Mouse (Mus musculus) G1E (cell line): ENCODE measurements around the gene Myo1b.

ENCODE experiments used
- CTCF ChIP-seq: IDR thresholded peaks from 2 replicates; pipeline ENCODE4 v1.5.1; 2012; ENCODE audit warnings: low read depth, low read length, inconsistent platforms, mixed read lengths
- GATA2 ChIP-seq: IDR thresholded peaks from 2 replicates; pipeline ENCODE4 v1.6.1; 2012; ENCODE audit warnings: low read depth, low read length, inconsistent platforms, borderline replicate concordance
- TAL1 ChIP-seq: conservative IDR thresholded peaks from 2 replicates; pipeline ENCODE4 v1.6.1; 2012; ENCODE audit warnings: low read depth, low read length, inconsistent platforms, mixed read lengths

- TF ChIP-seq CTCF = no peak
- no peak for TF ChIP-seq TAL1
- no peak for TF ChIP-seq GATA2
Observed at GRCm38 (mm10) chr1:51893521-51894355, 22.1 kb downstream of the Myo1b start.
